Mouse (Mus musculus) MEL (cell line): Measurements from ENCODE around the gene Odf3.

Experiments
- CTCF ChIP-seq, 3 experiments: IDR thresholded peaks in 2 of 3; conservative IDR thresholded peaks in 1 of 3; 2 replicates each; pipeline ENCODE4 v1.5.1; 2011 to 2012; ENCODE audit warnings: low read length in 3 of 3, low read depth in 2 of 3, mild to moderate bottlenecking in 2 of 3, improper control_type of control experiment in 1 of 3, inconsistent platforms in 1 of 3, mixed read lengths in 1 of 3, moderate library complexity in 1 of 3; ENCODE audit not compliant: control insufficient read depth in 1 of 3, insufficient read depth in 1 of 3, poor library complexity in 1 of 3, severe bottlenecking in 1 of 3
- EP300 ChIP-seq, 2 experiments: IDR thresholded peaks; 2 replicates each; pipeline ENCODE4 v1.6.1; 2011; ENCODE audit warnings: improper control_type of control experiment in 2 of 2, low read length in 2 of 2, low read depth in 1 of 2, mild to moderate bottlenecking in 1 of 2
- ETS1 ChIP-seq: IDR thresholded peaks from 2 replicates; pipeline ENCODE4 v1.6.1; 2012; ENCODE audit warnings: low read depth, mild to moderate bottlenecking, inconsistent platforms, low read length, improper control_type of control experiment, moderate library complexity
- GABPA ChIP-seq: IDR thresholded peaks from 2 replicates; pipeline ENCODE4 v1.6.1; 2012; ENCODE audit warnings: low read depth, mild to moderate bottlenecking, inconsistent platforms, low read length, improper control_type of control experiment, moderate library complexity
- GATA1 ChIP-seq: IDR thresholded peaks from 2 replicates; pipeline ENCODE4 v1.6.1; 2011; ENCODE audit warnings: low read depth, low read length, improper control_type of control experiment
- HCFC1 ChIP-seq: IDR thresholded peaks from 2 replicates; pipeline ENCODE4 v1.6.1; 2012; ENCODE audit warnings: low read depth, mild to moderate bottlenecking, inconsistent platforms, low read length, improper control_type of control experiment, moderate library complexity
- POLR2AphosphoS2 ChIP-seq: IDR thresholded peaks from 2 replicates; pipeline ENCODE4 v1.6.1; 2011; ENCODE audit warnings: low read length, improper control_type of control experiment
- RAD21 ChIP-seq: IDR thresholded peaks from 2 replicates; pipeline ENCODE4 v1.6.1; 2011; ENCODE audit warnings: mild to moderate bottlenecking, low read depth, low read length, improper control_type of control experiment
- ZMIZ1 ChIP-seq: IDR thresholded peaks from 2 replicates; pipeline ENCODE4 v1.6.1; 2012; ENCODE audit warnings: low read depth, mild to moderate bottlenecking, inconsistent platforms, low read length, improper control_type of control experiment, moderate library complexity

DNA sequence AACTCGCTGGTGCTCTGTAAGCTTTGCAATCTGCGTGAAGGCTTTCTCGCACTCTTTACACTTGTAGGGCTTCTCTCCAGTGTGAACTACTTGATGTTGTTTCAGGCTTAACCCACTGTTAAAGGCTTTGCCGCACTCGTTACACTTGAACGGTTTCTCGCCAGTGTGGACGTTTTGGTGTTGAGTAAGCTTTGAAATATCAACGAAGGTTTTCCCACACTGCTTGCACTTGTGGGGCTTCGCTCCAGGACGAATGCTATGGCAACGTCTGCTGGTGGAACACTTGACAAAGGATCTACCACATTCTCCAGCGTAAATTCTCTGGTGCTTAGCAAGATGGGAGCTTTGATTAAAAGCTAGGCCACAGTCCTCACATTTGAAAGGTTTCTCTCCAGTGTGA lies 35.9 kb upstream of the Odf3 start:
- no peak for TF ChIP-seq RAD21
- no peak for TF ChIP-seq CTCF (IDR thresholded peaks at IDR 0.05 in 2 of 3, conservative IDR thresholded peaks at IDR 0.05 in 1 of 3; ENCODE audit: control insufficient read depth in 1 of 3, insufficient read depth in 1 of 3, low read depth in 2 of 3, low read length in 3 of 3, poor library complexity in 1 of 3, severe bottlenecking in 1 of 3)
- TF ChIP-seq GATA1, result no peak
- TF ChIP-seq ZMIZ1, result no peak
- no peak for TF ChIP-seq EP300 (IDR thresholded peaks at IDR 0.05; ENCODE audit: low read depth in 1 of 2, low read length in 2 of 2)
- TF ChIP-seq ETS1, result no peak
- TF ChIP-seq POLR2AphosphoS2, result no peak
- TF ChIP-seq HCFC1, result no peak
- TF ChIP-seq GABPA, result no peak
